In the genomic region with DNA sequence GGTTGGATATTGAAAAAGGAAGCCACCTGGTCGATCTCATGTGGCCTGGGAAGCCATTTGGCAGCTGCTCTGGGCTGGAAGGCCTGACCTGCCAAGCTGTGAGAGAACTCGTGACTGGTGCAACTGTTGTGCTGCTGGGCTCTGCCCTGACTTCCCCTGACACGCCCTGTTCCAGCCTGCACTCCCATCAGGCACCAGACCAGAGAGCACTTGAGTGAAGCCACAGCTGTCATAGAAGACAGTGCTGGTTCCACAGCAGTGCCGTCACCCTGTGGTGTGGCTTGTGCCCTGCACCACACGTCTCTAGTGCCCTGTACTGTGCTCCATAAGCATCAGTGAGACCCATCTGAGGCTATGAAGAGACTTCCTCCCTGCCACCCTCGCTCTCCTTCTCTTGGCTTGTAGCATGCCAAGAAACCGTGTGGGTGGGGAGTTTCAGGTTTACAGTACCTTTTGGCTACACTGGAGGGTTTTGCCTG, we compare ENCODE assay signal across 10 mouse cellular contexts.
DNase-seq lines count a peak whose midpoint lies in the region; ATAC-seq and TF ChIP-seq lines count a peak whose summit lies in the region.
"Had no signal": no experiment of that assay in that cellular context is flagged by ENCODE, and none has a peak within 500 bp of the region (broad histone marks: within the 10 kb centered on the region; RNA-seq: fewer than 3 reads in every experiment).

No protein-coding gene starts in this region.

- no peaks in the 10 kb centered on the region for H3K79me2 ChIP-seq in C2C12 (ENCODE audit: control insufficient read depth, insufficient read depth)

- WGBS in forebrain, embryonic 10.5 days = 80% methylated on average over 7 of the region's 7 CpGs
- WGBS in forebrain, embryonic 13.5 days = 76% methylated on average over 7 of the region's 7 CpGs

- H3K27me3 ChIP-seq in forebrain, embryonic 10.5 days (ENCODE audit: poor library complexity, severe bottlenecking) = peaks cover 69% of the 10 kb centered on the region
- no peaks in the 10 kb centered on the region for H3K27me3 ChIP-seq in forebrain, embryonic 13.5 days
- no peaks in the 10 kb centered on the region for H3K27me3 ChIP-seq in C2C12 (ENCODE audit: control insufficient read depth, insufficient read depth, insufficient read length)
- H3K27me3 ChIP-seq: heart, embryonic 13.5 days; Patski had no signal

- no peak for TF ChIP-seq CTCF in C2C12 (IDR thresholded peaks at IDR 0.05; ENCODE audit: control insufficient read depth, insufficient read depth, insufficient read length)

- no peak overlapping the region for H3K4me2 ChIP-seq in forebrain, embryonic 13.5 days
- H3K4me2 ChIP-seq: heart, embryonic 13.5 days had no signal

- no peak overlapping the region for H3K4me3 ChIP-seq in forebrain, embryonic 10.5 days
- H3K4me3 ChIP-seq in forebrain, embryonic 13.5 days = no peak overlapping the region
- no peak overlapping the region for H3K4me3 ChIP-seq in C2C12 (ENCODE audit: insufficient read depth, poor library complexity, severe bottlenecking)
- H3K4me3 ChIP-seq: heart, embryonic 13.5 days had no signal

- H3ac ChIP-seq in C2C12 (ENCODE audit: control insufficient read depth, insufficient read length, low read depth) = no peak overlapping the region

- no peak for DNase-seq in forebrain, embryonic 10.5 days (ENCODE audit: extremely low spot score, low spot score)
- peak; percentile 39 to 49 for DNase-seq in cerebellum, postnatal 36 days
- DNase-seq in lung, postnatal 25 days (ENCODE audit: low spot score) = peak; percentile 86
- no peak for DNase-seq in thymus, adult 18-20 months
- DNase-seq in left cerebral cortex, postnatal 4 days = no peak

- peaks cover 26% of the 10 kb centered on the region for H3K4me1 ChIP-seq in forebrain, embryonic 10.5 days
- H3K4me1 ChIP-seq in forebrain, embryonic 13.5 days = peaks cover 9% of the 10 kb centered on the region; the same call in 1 of the 2 replicates

- no peak for ATAC-seq in forebrain, embryonic 13.5 days
- ATAC-seq in inflammation-experienced regulatory T-cells, adult 6 months = peak; percentile 87
- ATAC-seq: Patski had no signal

- no peaks in the 10 kb centered on the region for H3K9me3 ChIP-seq in forebrain, embryonic 10.5 days
- H3K9me3 ChIP-seq in forebrain, embryonic 13.5 days (replicated peaks) = no peaks in the 10 kb centered on the region
- H3K9me3 ChIP-seq: heart, embryonic 13.5 days had no signal

- intact Hi-C loops in left cerebral cortex, postnatal 4 days (cut with DNase I) = no loop called here

- no peak overlapping the region for H3K9ac ChIP-seq in forebrain, embryonic 13.5 days
- H3K9ac ChIP-seq: heart, embryonic 13.5 days had no signal

- 0 out of 2 replicates have a peak overlapping the region, but pooled peaks have one; percentile 35 for H3K27ac ChIP-seq in forebrain, embryonic 10.5 days
- H3K27ac ChIP-seq in forebrain, embryonic 13.5 days = no peak overlapping the region
- H3K27ac ChIP-seq: heart, embryonic 13.5 days had no signal

- no peaks in the 10 kb centered on the region for H3K36me3 ChIP-seq in forebrain, embryonic 10.5 days (replicated peaks)
- H3K36me3 ChIP-seq in forebrain, embryonic 13.5 days (ENCODE audit: poor library complexity, severe bottlenecking) = no peaks in the 10 kb centered on the region
- no peaks in the 10 kb centered on the region for H3K36me3 ChIP-seq in C2C12 (ENCODE audit: control insufficient read depth, insufficient read depth)
- H3K36me3 ChIP-seq: heart, embryonic 13.5 days had no signal

- no peaks in the 10 kb centered on the region for H3K79me3 ChIP-seq in C2C12 (ENCODE audit: low read depth)

TF ChIP-seq in C2C12, 6 proteins besides CTCF, POLR2A, EP300 and RAD21:
- TF ChIP-seq MYOD1 (IDR thresholded peaks at IDR 0.05; ENCODE audit: control insufficient read depth, insufficient read length, low read depth) (peak; percentile 25), CEBPB (IDR thresholded peaks at IDR 0.05; ENCODE audit: low read depth) (no peak), USF1 (IDR thresholded peaks at IDR 0.05; ENCODE audit: low read depth) (no peak), FOSL1 (IDR thresholded peaks at IDR 0.05; ENCODE audit: insufficient read depth, low read length, poor library complexity, severe bottlenecking) (no peak), MYOG (IDR thresholded peaks at IDR 0.05; ENCODE audit: control insufficient read depth, extremely low read depth, insufficient read length) (no peak), MAX (IDR thresholded peaks at IDR 0.05) (no peak)

Comparison
In these comparisons a context has a peak if more than half of its experiments do, and no peak if none do; other contexts are left out.
1. DNase-seq: peak in cerebellum, postnatal 36 days (2 of 2) and lung, postnatal 25 days (single experiment); none in forebrain, embryonic 10.5 days (single experiment), thymus, adult 18-20 months (0 of 2) and left cerebral cortex, postnatal 4 days (single experiment).